In genomic region chr6:49823371-49823770, GRCm38 (mm10) we compare ENCODE assay signal across 11 mouse cellular contexts. TPM values are rescaled to one million over a fixed set of nuclear protein-coding genes. Genes with fewer than 3 reads are reported as not detected.
DNase-seq lines count a peak whose midpoint lies in the region; ATAC-seq lines count a peak whose summit lies in the region.
"Had no signal": no experiment of that assay in that cellular context is flagged by ENCODE, and none has a peak within 500 bp of the region (broad histone marks: within the 10 kb centered on the region; RNA-seq: fewer than 3 reads in every experiment).

No protein-coding gene starts in this region.

- peak overlapping the region; percentile 44; the same call in 1 of the 2 replicates for H3K4me3 ChIP-seq in kidney, embryonic 14.5 days (ENCODE audit: low read length)
- no peak overlapping the region for H3K4me3 ChIP-seq in limb, embryonic 13.5 days
- peak overlapping the region; percentile 43 for H3K4me3 ChIP-seq in neural tube, embryonic 13.5 days

- no peaks in the 10 kb centered on the region for H3K9me3 ChIP-seq in kidney, embryonic 14.5 days (ENCODE audit: control insufficient read depth, low read length)
- no peaks in the 10 kb centered on the region for H3K9me3 ChIP-seq in limb, embryonic 13.5 days
- H3K9me3 ChIP-seq in neural tube, embryonic 13.5 days: no peaks in the 10 kb centered on the region

- ATAC-seq in kidney, embryonic 14.5 days (ENCODE audit: low FRiP score, low TSS enrichment): no peak
- ATAC-seq in limb, embryonic 13.5 days (ENCODE audit: low FRiP score, low read depth): no peak
- no peak for ATAC-seq in neural tube, embryonic 13.5 days (ENCODE audit: low read depth)
- no peak for ATAC-seq in erythroblast, adult 5-6 weeks (replicated peaks; ENCODE audit: low FRiP score, poor library complexity, severe bottlenecking)
- ATAC-seq: lung, postnatal 0 days had no signal

- H3K9ac ChIP-seq in kidney, embryonic 14.5 days (ENCODE audit: low read depth, low read length): no peak overlapping the region
- no peak overlapping the region for H3K9ac ChIP-seq in limb, embryonic 13.5 days
- peak overlapping the region; percentile 70 for H3K9ac ChIP-seq in neural tube, embryonic 13.5 days

- 6% methylated on average over 15 of the region's 15 CpGs for WGBS in kidney, embryonic 14.5 days
- 7% methylated on average over 15 of the region's 15 CpGs for WGBS in limb, embryonic 13.5 days
- 6% methylated on average over 15 of the region's 15 CpGs for WGBS in neural tube, embryonic 13.5 days

- no peak overlapping the region for H3K27ac ChIP-seq in kidney, embryonic 14.5 days (ENCODE audit: low read depth, low read length)
- no peak overlapping the region for H3K27ac ChIP-seq in limb, embryonic 13.5 days
- peak overlapping the region; percentile 74 for H3K27ac ChIP-seq in neural tube, embryonic 13.5 days (replicated peaks)

- no peaks in the 10 kb centered on the region for H3K4me1 ChIP-seq in kidney, embryonic 14.5 days (ENCODE audit: control insufficient read depth, insufficient read depth, low read length)
- H3K4me1 ChIP-seq in limb, embryonic 13.5 days: peaks cover 13% of the 10 kb centered on the region
- peaks cover 20% of the 10 kb centered on the region for H3K4me1 ChIP-seq in neural tube, embryonic 13.5 days (replicated peaks)

- H3K36me3 ChIP-seq in kidney, embryonic 14.5 days (ENCODE audit: control insufficient read depth, insufficient read depth, low read length): no peaks in the 10 kb centered on the region
- H3K36me3 ChIP-seq in limb, embryonic 13.5 days: no peaks in the 10 kb centered on the region
- no peaks in the 10 kb centered on the region for H3K36me3 ChIP-seq in neural tube, embryonic 13.5 days

- peak overlapping the region; percentile 10; the same call in 1 of the 2 replicates for H3K4me2 ChIP-seq in kidney, embryonic 14.5 days (replicated peaks; ENCODE audit: low read depth, low read length)
- H3K4me2 ChIP-seq in limb, embryonic 13.5 days (replicated peaks): 0 out of 2 replicates have a peak overlapping the region, but pooled peaks have one; percentile 88
- peak overlapping the region; percentile 73 for H3K4me2 ChIP-seq in neural tube, embryonic 13.5 days

- peaks cover 57% of the 10 kb centered on the region for H3K27me3 ChIP-seq in kidney, embryonic 14.5 days (ENCODE audit: control insufficient read depth, insufficient read depth, low read length)
- peaks cover 95% of the 10 kb centered on the region for H3K27me3 ChIP-seq in limb, embryonic 13.5 days
- H3K27me3 ChIP-seq in neural tube, embryonic 13.5 days: peaks cover 55% of the 10 kb centered on the region

- DNase-seq in embryo, embryonic 10.5 days (ENCODE audit: low spot score): peak; percentile 34
- no peak for DNase-seq in embryo, embryonic 9.5 days (ENCODE audit: extremely low spot score)
- DNase-seq in kidney, adult 11 months: no peak
- no peak for DNase-seq in retina, embryonic 14.5 days (ENCODE audit: low spot score)
- DNase-seq: layer of hippocampus, adult 9-11 months; liver had no signal

RNA-seq across cellular contexts. Expression of gene Npy, which starts 0.9 kb away (rescaled TPM):
- polyA plus RNA-seq in kidney, embryonic 14.5 days (2014; fragmentation: Nextera tagmentation; extraction: Ambion mirVana): 16.0 and 23.6 TPM in 2 replicates
- 3.5 and 6.0 TPM in 2 replicates for polyA plus RNA-seq in limb, embryonic 13.5 days (2015; fragmentation: Nextera tagmentation; extraction: Ambion mirVana)
- polyA plus RNA-seq in neural tube, embryonic 13.5 days (2015; fragmentation: Nextera tagmentation; extraction: Ambion mirVana): 580 and 599 TPM in 2 replicates
- total RNA-seq in erythroblast, adult 5-6 weeks (2015; ENCODE audit: low replicate concordance): not detected in 2 replicates
- total RNA-seq in erythroblast, adult 5-6 weeks (2017; ENCODE audit: low replicate concordance): not detected in 2 replicates
- polyA plus RNA-seq: lung, postnatal 0 days had no signal

Comparison
In these comparisons a context has a peak if more than half of its experiments do, and no peak if none do; other contexts are left out.
1. H3K4me2 ChIP-seq: peak in every context shown above with its lines; median percentile 88 in limb, embryonic 13.5 days; 73 in neural tube, embryonic 13.5 days; 10 in kidney, embryonic 14.5 days.
2. RNA of gene Npy, which starts 0.9 kb away (polyA plus RNA-seq): 580 to 599 TPM in neural tube, embryonic 13.5 days; 16.0 to 23.6 TPM in kidney, embryonic 14.5 days and 3.5 to 6.0 TPM in limb, embryonic 13.5 days; every median in the first group is over 10 times any median in the second.